Mouse (Mus musculus): ENCODE results near the gene Srr. TPM values are rescaled to one million over a fixed set of nuclear protein-coding genes. Genes with fewer than 3 reads are reported as not detected.

Srr gene
- polyA plus RNA-seq, 1 experiment from 2014 or later = 49.9 TPM

- DNase-seq (no peak), ATAC-seq (ENCODE audit: low FRiP score, low TSS enrichment) (no peak)
- H3K4me3 ChIP-seq (replicated peaks; ENCODE audit: low read depth, low read length) = no peak overlapping the region
- H3K9me3 ChIP-seq (ENCODE audit: control insufficient read depth, low read length) = no peaks in the 10 kb centered on the region
- H3K4me1 ChIP-seq (ENCODE audit: control insufficient read depth, insufficient read depth, low read length) = no peaks in the 10 kb centered on the region
- no peak overlapping the region for H3K27ac ChIP-seq (replicated peaks; ENCODE audit: low read depth, low read length)
- H3K9ac ChIP-seq (replicated peaks; ENCODE audit: low read length) = no peak overlapping the region
- no peak overlapping the region for H3K4me2 ChIP-seq (ENCODE audit: low read length)
- no peaks in the 10 kb centered on the region for H3K27me3 ChIP-seq (ENCODE audit: control insufficient read depth, insufficient read depth, low read length)
- peaks cover 16% of the 10 kb centered on the region for H3K36me3 ChIP-seq (ENCODE audit: control insufficient read depth, insufficient read depth, low read length)
- WGBS = 90% methylated on average over 6 of the region's 6 CpGs
Measured at GRCm38 (mm10) chr11:74919249-74919648, 6.5 kb downstream of the Srr start.

- ATAC-seq (ENCODE audit: low FRiP score, low TSS enrichment) (no peak), DNase-seq (no peak)
- no peak overlapping the region for H3K27ac ChIP-seq (replicated peaks; ENCODE audit: low read depth, low read length)
- WGBS = 88% methylated on average over 3 of the region's 3 CpGs
- H3K9me3 ChIP-seq (ENCODE audit: control insufficient read depth, low read length) = no peaks in the 10 kb centered on the region
- no peak overlapping the region for H3K9ac ChIP-seq (replicated peaks; ENCODE audit: low read length)
- H3K27me3 ChIP-seq (ENCODE audit: control insufficient read depth, insufficient read depth, low read length) = no peaks in the 10 kb centered on the region
- no peak overlapping the region for H3K4me2 ChIP-seq (ENCODE audit: low read length)
- no peak overlapping the region for H3K4me3 ChIP-seq (replicated peaks; ENCODE audit: low read depth, low read length)
- peaks cover 35% of the 10 kb centered on the region for H3K36me3 ChIP-seq (ENCODE audit: control insufficient read depth, insufficient read depth, low read length)
- no peaks in the 10 kb centered on the region for H3K4me1 ChIP-seq (ENCODE audit: control insufficient read depth, insufficient read depth, low read length)
Measured at GRCm38 (mm10) chr11:74912492-74912891, 13.3 kb downstream of the Srr start.

DNA sequence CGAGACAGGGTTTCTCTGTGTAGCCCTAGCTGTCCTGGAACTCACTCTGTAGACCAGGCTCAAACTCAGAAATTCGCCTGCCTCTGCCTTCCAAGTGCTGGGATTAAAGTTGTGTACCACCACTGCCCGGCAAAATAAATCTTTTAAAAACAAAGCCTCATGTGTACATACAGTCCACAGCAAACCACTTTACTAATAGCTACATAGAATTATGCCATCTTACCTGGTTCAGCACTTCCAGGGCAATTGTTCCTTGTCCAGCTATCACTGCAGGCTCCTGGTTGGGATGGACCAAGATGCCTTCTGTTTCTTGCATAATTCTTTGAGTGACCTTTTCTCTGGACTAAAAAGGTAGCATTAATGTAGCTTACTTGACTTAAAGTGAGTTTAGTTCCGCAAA is 15.8 kb downstream of the Srr start:
- Histone ChIP-seq H3K4me3 (replicated peaks; ENCODE audit: low read depth, low read length) (no peak overlapping the region), H3K4me2 (ENCODE audit: low read length) (no peak overlapping the region), H3K9ac (replicated peaks; ENCODE audit: low read length) (no peak overlapping the region), H3K27me3 (ENCODE audit: control insufficient read depth, insufficient read depth, low read length) (no peaks in the 10 kb centered on the region), H3K9me3 (ENCODE audit: control insufficient read depth, low read length) (no peaks in the 10 kb centered on the region), H3K27ac (replicated peaks; ENCODE audit: low read depth, low read length) (no peak overlapping the region), H3K36me3 (ENCODE audit: control insufficient read depth, insufficient read depth, low read length) (peaks cover 56% of the 10 kb centered on the region), H3K4me1 (ENCODE audit: control insufficient read depth, insufficient read depth, low read length) (no peaks in the 10 kb centered on the region)
- ATAC-seq (ENCODE audit: low FRiP score, low TSS enrichment) = no peak
- WGBS = 94% methylated on average over 4 of the region's 4 CpGs
- DNase-seq = no peak

DNA sequence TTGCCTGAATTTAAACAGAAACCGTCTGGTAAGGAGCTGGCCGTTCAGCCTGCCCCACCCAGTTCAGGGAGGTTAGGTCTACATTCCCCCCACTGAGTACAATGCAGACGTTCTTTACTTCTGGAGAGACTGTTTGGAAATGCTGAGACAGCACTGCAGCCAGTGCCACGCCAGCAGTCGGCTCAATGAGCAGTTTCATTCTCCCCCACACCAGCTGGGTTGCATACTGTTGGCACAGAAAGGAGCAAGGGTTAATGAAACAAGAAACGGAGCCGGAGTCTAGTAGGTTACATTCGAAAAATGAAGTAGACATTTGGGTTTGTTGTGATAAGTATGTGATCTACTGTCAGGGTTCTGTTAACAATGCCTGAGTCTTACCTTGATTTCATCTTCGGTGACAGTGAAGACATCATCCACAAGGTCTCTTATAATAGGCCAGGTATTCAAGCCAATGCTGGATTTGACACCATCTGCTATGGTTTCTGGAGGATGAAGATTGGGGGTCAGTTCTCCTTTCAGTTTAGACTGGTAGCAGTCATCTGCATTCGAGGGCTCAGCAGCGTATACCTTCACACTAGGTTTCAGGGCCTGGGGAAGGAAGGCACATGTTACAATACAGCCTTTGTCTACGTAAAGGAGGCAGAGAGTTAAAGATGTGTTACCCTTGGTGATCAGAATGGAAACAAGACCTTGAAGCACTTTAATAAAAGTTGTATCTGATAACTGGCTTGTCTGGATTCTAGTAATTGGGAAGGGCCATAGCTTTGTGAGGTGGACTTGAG is 16.9 kb downstream of the Srr start:
- Histone ChIP-seq H3K4me1 (ENCODE audit: control insufficient read depth, insufficient read depth, low read length) (no peaks in the 10 kb centered on the region), H3K9me3 (ENCODE audit: control insufficient read depth, low read length) (no peaks in the 10 kb centered on the region), H3K27me3 (ENCODE audit: control insufficient read depth, insufficient read depth, low read length) (no peaks in the 10 kb centered on the region), H3K36me3 (ENCODE audit: control insufficient read depth, insufficient read depth, low read length) (peaks cover 68% of the 10 kb centered on the region), H3K27ac (replicated peaks; ENCODE audit: low read depth, low read length) (no peak overlapping the region), H3K9ac (replicated peaks; ENCODE audit: low read length) (no peak overlapping the region), H3K4me2 (ENCODE audit: low read length) (no peak overlapping the region), H3K4me3 (replicated peaks; ENCODE audit: low read depth, low read length) (no peak overlapping the region)
- 91% methylated on average over 12 of the region's 12 CpGs for WGBS
- no peak for DNase-seq
- no peak for ATAC-seq (ENCODE audit: low FRiP score, low TSS enrichment)

DNA sequence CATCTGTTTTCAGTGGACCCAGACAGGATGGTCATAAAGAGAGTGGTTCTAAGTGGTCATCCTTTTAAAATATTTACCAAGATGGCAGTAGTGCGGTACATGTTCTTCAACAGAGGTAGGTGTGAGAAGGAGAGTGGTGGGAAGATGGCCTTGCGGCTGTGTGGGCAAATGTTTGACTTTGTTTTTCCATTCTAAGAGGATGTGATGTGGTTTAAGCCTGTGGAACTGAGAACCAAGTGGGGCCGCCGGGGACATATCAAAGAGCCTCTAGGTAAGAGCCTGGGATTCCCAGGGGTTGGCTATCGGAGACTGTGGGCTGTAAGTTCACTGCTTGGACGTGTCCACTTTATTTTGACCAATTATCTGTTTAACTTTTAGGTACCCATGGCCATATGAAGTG is 17.9 kb downstream of the Srr start:
- no peak for DNase-seq
- peaks cover 78% of the 10 kb centered on the region for H3K36me3 ChIP-seq (ENCODE audit: control insufficient read depth, insufficient read depth, low read length)
- ATAC-seq (ENCODE audit: low FRiP score, low TSS enrichment) = no peak
- 96% methylated on average over 6 of the region's 6 CpGs for WGBS
- no peak overlapping the region for H3K27ac ChIP-seq (replicated peaks; ENCODE audit: low read depth, low read length)
- no peak overlapping the region for H3K4me3 ChIP-seq (replicated peaks; ENCODE audit: low read depth, low read length)
- H3K27me3 ChIP-seq (ENCODE audit: control insufficient read depth, insufficient read depth, low read length) = no peaks in the 10 kb centered on the region
- H3K9me3 ChIP-seq (ENCODE audit: control insufficient read depth, low read length) = no peaks in the 10 kb centered on the region
- H3K4me2 ChIP-seq (ENCODE audit: low read length) = no peak overlapping the region
- no peak overlapping the region for H3K9ac ChIP-seq (replicated peaks; ENCODE audit: low read length)
- H3K4me1 ChIP-seq (ENCODE audit: control insufficient read depth, insufficient read depth, low read length) = no peaks in the 10 kb centered on the region

- WGBS = 94% methylated on average over 5 of the region's 5 CpGs
- peaks cover 81% of the 10 kb centered on the region for H3K36me3 ChIP-seq (ENCODE audit: control insufficient read depth, insufficient read depth, low read length)
- H3K27me3 ChIP-seq (ENCODE audit: control insufficient read depth, insufficient read depth, low read length) = no peaks in the 10 kb centered on the region
- peaks cover 8% of the 10 kb centered on the region; the same call in 1 of the 2 replicates for H3K4me1 ChIP-seq (ENCODE audit: control insufficient read depth, insufficient read depth, low read length)
- no peak overlapping the region for H3K27ac ChIP-seq (replicated peaks; ENCODE audit: low read depth, low read length)
- DNase-seq (no peak), ATAC-seq (ENCODE audit: low FRiP score, low TSS enrichment) (no peak)
- no peak overlapping the region for H3K4me2 ChIP-seq (ENCODE audit: low read length)
- no peaks in the 10 kb centered on the region for H3K9me3 ChIP-seq (ENCODE audit: control insufficient read depth, low read length)
- H3K4me3 ChIP-seq (replicated peaks; ENCODE audit: low read depth, low read length) = no peak overlapping the region
- no peak overlapping the region for H3K9ac ChIP-seq (replicated peaks; ENCODE audit: low read length)
Measured at GRCm38 (mm10) chr11:74902416-74902815, 23.3 kb downstream of the Srr start.

GRCm38 (mm10) chr11:74901555-74901954 is 24.2 kb downstream of the Srr start:
- Histone ChIP-seq H3K4me3 (replicated peaks; ENCODE audit: low read depth, low read length) (no peak overlapping the region), H3K27me3 (ENCODE audit: control insufficient read depth, insufficient read depth, low read length) (no peaks in the 10 kb centered on the region), H3K27ac (replicated peaks; ENCODE audit: low read depth, low read length) (no peak overlapping the region), H3K9ac (replicated peaks; ENCODE audit: low read length) (no peak overlapping the region), H3K9me3 (ENCODE audit: control insufficient read depth, low read length) (no peaks in the 10 kb centered on the region), H3K36me3 (ENCODE audit: control insufficient read depth, insufficient read depth, low read length) (peaks cover 72% of the 10 kb centered on the region), H3K4me1 (ENCODE audit: control insufficient read depth, insufficient read depth, low read length) (peaks cover 8% of the 10 kb centered on the region; the same call in 1 of the 2 replicates), H3K4me2 (ENCODE audit: low read length) (no peak overlapping the region)
- WGBS = 94% methylated on average over 6 of the region's 6 CpGs
- DNase-seq = no peak
- ATAC-seq (ENCODE audit: low FRiP score, low TSS enrichment) = no peak

DNA sequence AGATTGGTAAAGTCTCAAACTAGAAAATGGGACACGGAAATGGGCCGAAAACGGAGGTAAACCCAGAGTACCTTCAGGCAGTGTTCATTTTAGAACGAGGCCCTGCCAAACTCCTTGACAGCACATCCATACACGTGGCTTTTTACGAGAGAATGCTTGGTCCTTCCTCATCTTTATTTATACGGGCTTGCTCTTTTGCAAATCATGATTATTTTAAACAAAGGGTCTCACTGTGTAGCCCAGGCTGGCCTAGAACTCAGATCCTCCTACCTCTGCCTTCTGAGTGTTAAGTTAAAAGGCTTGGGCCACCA is 27.3 kb downstream of the Srr start:
- H3K27ac ChIP-seq (replicated peaks; ENCODE audit: low read depth, low read length) = peak overlapping the region; percentile 93; the same call in 1 of the 2 replicates
- no peak for DNase-seq
- peak overlapping the region; percentile 92 for H3K4me2 ChIP-seq (ENCODE audit: low read length)
- 0% methylated on average over 7 of the region's 7 CpGs for WGBS
- H3K4me3 ChIP-seq (replicated peaks; ENCODE audit: low read depth, low read length) = peak overlapping the region; percentile 86
- peaks cover 13% of the 10 kb centered on the region; the same call in 1 of the 2 replicates for H3K4me1 ChIP-seq (ENCODE audit: control insufficient read depth, insufficient read depth, low read length)
- no peak for ATAC-seq (ENCODE audit: low FRiP score, low TSS enrichment)
- H3K9ac ChIP-seq (replicated peaks; ENCODE audit: low read length) = peak overlapping the region; percentile 89
- no peaks in the 10 kb centered on the region for H3K9me3 ChIP-seq (ENCODE audit: control insufficient read depth, low read length)
- H3K27me3 ChIP-seq (ENCODE audit: control insufficient read depth, insufficient read depth, low read length) = no peaks in the 10 kb centered on the region
- H3K36me3 ChIP-seq (ENCODE audit: control insufficient read depth, insufficient read depth, low read length) = peaks cover 41% of the 10 kb centered on the region
